Mouse (Mus musculus) spleen, postnatal 10 days (tissue): Measurements from ENCODE around the gene Syt5.

Source experiments
- DNase-seq, 2 experiments: peaks; one replicate each; pipeline ENCODE4 v3.0.0; 2021 to 2022; ENCODE audit warnings: low spot score in 2 of 2

The Syt5 gene

DNA sequence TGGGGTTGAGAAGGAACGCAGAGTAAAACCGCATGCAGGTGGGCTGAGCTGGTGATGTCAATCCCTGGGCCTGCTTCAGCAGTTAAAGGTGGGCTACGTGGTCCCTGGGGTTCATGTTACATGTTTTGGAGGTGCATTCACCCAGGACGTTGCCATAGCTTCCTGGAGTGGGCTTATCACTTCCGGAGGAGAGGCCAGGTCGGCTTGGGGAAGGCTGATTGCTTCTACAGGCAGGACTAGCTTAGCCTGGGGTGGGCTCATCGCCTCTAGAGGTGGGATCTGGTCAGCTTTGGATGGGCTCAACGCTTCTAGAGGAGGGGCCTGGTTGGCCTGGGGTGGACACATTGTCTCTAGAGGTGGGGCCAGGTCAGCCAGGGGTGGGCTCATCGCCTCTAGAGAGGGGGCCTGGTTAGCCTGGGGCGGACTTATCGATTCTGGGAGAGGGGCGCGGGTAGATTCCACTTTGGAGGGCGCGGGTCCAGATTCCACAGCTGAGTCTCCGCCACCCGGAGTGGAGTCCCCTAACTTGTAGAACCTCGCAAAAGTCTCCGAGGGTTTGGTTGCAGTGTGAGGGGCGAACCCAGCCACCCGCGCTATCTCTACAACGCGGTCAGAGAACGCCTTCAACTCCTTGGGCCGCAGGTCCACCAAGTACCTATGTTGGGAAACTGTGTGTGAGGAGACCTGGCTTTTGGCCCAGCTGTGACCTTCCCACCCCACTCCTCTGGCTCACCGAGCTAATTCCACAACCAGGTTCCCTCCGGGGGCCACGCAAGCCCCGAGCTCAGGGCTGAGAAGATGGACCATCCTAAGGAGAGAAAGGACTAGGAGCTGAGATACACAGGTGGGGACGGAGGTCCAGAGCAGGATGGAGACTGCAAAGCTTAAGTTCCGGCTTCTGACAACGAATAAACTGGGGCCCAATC is 23.9 kb downstream of the Syt5 start:
- no peak for DNase-seq

DNA sequence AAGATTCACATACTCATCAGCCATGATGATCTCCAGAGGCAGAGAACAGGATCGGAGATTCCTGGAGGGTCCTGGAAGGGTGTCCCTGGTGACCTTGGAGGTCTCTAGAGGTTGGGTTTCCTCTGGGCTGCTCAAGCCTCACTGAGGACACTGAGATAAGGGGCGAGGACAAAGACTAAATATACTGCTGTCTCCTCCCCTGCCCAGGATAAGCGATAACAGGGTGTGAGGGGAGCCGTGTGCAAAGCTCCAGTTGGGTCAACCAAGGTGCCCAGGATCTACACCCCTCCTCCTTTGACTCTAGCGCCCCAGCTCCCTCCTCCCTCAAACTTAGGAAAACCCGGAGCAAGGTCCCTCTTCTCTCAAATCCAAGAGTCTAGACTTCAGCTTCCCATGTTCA is 25.0 kb downstream of the Syt5 start:
- no peak for DNase-seq

DNA sequence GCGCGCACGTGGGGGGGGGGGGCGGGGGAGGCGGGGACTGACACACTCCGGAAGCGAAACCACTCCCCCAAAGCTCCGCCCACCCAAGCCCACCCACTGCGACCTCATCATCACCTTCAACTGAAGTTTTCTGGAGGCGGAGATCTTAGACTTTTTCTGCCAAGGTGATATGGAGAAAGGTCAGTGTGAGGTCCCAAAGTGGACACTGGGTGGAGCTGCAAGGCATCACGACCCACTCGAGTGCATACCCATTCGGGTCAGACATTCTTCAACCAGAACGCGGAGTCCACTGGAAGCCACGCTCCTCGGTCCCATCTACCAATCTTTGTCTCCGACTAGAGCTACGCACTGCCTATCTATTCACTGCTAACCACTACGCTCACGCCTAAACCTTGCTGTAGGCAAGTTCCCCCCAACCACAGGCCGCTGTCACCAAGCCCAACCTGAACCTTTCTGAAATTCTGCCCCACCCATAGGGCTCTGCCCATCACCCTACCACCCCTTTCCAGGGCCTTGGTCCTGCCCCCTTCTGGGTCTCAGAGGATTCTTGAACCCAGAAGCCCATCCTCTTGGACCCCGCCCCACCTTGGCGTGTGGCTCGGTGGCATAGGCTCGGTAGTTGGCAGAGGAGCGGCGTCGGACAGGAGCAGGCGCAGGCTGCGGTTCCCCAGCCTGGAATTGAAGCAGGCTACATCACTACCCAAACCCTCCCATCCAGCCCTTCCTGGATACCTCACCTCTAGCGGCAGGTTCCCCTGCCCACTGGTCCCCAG is 25.9 kb downstream of the Syt5 start:
- no peak for DNase-seq

DNA sequence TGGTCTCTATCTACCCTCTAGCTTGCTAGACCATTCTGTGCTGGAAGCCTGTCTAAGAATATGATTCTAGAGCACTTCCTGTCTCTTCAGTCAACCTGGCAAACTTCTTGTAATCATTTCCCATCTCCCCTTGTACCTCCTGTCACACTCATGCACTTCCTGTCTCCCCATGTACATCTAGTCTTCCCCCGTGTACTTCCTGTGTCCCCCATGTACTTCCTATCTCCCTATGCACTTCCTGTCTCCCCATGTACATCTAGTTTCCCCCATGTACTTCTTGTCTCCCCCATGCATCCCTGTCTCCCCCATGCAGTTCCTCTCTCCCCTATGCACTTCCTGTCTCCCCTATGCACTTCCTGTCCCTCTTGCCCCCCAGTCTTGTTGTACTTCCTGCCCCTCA is 28.9 kb downstream of the Syt5 start:
- DNase-seq: no peak

DNA sequence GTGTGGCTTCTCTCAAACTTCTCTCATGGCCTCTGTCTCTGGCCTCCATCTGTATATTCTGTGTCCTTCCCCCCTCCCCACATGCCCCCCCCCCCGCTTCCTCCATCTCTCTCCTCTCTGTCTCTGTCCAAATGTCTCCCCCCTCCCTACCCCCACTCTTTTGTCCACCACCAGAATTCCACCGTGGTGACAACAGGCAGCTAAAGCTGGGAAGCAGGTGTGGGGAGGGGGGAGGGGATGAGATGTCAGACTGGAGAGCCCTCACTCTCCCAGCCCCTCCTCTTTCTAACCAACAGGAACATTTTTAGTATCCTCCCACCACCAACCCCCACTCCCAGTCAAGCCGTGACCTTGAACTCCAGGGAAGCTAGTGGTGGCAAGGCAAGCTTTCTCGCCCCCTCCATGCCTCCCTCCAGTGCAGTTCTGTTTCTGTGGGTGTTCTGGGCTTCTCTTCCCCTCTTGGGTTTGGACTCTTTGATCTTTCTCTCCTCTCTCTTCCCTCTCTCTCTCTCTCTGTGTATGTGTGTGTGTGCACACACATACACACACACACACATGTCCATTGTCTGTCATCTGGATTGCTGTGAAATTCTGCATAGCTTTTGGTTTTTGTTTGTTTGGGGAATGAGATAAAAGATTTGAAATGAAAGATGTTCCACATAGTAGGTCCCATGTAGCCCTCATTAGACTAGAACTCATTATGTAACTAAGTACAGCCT is 30.9 kb downstream of the Syt5 start, which contains the start of gene Tnnt1:
Gene Tnnt1 (minus strand): TSS at position 51 of the 719 bp plus-strand sequence.
- no peak for DNase-seq

DNA sequence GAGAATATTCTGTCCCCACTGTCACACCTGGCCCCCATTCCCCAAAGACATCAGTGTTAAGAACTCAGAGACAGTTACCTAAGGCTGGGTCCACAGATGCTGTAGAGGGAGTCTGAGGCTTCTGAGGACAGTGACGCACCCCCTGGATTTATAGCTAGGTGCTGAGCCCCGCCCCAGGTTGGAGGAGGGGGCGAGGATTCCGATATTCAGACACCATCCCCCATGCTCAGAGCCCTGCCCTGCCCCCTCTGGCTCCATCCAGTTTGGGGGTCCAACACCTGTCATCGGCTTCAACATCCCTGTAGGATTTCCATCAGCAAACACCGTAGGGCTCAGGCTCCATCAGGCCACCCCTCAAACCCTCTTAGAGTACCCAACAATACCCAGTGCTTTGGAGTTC is 31.5 kb downstream of the Syt5 start:
- DNase-seq: no peak

DNA sequence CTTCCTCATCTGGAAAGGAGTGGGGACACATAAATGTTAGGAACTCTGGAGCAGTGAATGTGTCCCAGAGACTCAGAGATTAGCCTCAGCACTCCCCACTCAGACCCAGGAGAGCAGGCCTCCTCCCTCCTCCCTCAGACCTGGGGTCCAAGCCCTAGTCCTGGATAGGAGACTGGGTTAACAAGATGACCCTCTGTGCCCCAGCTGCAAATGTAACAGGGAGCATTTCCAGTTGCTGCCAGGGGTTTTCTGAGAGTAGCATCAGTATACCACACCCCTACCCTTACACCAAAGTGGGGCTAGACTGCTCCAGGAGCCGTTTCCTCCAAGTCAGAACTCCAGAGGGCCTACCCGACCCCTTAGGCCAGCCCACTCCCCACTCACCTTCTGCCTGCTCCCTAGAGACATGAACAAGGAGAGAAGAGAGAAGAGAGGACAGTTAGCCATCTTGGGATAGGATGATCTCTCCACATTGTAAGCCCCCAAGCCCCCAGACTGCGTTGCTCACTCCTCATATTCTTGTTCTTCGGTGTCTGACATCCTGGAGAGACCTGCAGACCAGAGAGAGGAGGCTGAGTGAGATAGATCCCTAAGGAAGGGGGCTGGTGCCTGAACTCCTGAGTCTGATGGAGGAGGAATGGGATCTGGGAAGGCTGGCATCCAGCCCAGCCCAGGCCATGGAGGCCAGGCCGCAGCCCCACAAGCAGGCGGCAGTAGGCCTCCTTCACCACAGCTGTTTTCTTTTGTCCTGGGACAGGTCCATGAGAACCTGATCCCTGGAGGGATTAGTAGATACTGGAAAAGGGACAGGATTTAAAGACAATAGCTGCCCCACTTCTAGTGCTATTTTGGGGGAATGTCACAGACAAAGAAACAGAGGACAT is 33.3 kb downstream of the Syt5 start:
- DNase-seq: no peak

DNA sequence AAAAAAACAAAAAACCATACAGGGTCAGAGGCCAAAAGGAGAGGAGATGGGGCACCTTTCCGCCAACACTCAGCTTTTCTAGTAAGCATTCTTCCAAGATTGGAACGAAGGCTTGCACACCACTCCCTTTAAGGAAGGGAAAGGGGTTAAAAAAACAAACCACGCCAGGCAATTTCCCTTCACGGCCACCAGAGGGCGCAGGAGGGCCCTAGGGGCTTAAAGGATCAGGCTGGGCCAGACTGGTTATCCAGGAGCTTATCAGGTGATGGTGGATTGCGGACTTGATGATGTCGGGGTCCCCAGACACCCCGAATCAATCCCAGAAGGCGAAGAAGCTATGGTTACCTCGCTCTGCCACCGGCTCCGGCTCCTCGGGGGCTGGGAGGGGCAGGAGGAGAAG is 34.1 kb downstream of the Syt5 start:
- DNase-seq: peak in 1 of 2 experiments; percentile 73

DNA sequence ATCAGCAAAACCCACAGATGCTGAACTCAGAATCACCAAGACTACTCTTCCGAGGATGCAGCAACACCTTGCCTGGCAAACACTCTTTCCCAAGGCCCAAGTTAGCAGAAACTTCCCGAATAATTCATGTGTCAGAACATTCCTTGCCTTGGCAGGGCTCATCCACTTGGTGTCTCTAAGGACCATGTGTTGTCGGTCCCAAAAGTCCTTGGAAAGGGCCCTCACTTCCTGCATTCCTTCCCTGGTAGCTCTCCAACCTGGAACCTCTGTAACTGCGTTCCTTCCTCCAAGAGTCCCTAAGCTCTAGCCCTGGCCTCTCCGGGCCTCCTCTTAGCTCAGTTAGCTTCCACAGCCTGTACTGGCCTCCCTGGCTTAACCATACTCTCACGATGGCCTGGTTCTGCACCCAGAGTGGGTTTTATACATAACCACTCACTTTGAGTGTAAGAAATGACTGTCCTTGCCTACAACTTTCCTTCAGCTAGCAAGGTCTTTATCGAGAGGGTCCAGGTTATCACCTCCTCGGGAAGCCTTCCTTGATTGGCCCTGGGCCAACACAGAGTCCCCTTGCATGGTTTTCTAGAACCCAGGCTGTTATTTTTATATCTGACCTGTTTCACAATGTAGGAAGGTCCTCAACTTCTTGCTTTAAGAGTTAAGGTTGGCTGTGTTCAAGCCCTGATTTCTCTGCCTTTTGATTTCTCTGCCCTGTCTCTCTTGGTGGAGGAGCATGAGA is 35.7 kb downstream of the Syt5 start:
- DNase-seq: no peak

DNA sequence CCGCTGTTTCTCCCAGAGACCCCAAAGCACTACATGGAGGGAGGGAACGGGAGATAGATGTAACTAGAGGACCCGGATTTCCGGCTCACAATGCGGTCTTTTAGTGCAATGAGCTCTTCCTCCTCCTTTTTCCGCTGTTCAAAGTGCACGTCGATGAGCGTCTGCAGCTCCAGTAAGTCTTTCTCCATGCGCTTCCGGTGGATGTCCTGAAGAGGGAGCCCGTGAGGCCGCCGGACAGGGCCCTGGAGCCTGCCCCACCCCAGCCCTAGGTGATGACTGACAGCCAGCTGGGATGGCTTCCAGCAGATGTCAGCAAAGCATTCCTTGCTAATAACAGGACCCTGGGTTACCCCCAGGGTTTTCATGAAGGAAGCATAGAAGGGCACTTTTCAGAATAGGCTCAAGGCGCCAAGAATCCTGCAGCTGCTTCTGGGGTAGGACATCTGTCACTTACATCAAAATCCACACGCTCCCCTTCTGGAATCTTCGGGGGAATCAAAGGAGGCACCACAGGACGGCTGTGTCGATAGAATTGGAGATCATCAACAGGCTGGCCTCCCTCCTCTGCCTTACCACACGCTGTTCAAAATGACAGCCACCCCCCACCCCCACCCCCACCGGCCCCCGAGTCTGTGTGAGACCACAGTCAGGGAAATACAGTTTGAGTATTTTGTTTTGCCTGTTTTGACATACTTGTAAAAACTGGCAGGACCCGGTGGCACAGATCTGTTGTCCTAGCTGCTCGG is 37.3 kb downstream of the Syt5 start:
- peak; percentile 66 to 81 for DNase-seq

DNA sequence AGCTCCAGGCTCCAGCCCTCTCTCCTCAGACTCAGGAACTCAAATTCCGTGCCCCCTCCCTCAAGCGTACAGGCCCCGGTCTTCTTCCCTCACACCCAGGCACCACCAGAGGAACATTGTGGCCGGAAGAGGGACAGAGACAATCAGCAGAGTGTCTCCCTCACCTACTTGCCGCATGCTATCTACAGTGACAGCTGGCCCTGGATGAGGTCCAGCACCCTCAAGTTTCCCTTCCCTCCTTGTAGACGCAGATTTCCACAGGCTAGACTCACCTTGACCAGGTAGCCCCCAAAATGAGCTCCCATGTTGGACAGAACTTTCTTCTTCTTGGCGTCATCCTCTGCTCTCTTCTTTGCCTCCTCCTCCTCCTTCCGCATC is 38.6 kb downstream of the Syt5 start:
- DNase-seq: no peak

DNA sequence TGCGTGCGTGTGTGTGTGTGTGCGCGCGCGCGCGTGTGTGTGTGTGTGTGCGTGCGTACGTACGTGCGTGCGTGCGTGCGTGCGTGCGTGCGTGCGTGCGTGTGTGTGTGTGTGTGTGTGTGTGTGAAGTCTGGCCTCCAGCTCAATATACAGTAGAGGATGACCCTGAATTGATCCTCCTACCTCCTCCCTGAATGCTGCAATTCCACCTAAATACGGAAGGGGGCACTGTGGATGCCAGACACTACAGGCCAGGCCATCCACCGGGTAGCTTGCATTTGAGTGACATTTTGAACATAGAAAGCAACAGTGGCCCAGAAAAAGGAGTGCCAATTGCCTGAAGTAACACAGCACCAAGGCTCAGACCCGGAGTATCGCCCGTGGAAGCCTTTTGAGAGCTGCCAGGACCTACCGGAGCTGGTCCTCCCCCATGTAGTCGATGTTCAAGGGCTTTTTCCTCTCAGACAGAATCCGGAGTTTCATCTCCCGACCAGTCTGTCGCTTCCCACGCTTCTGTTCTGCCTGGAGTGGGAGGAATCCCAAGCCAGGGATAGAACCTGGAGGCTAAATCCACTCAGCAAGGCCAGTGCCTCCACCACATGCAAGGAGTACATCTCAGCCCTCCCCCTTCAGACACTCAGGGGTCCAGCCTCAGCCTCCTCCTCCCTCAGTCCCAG is 39.1 kb downstream of the Syt5 start:
- DNase-seq: no peak

DNA sequence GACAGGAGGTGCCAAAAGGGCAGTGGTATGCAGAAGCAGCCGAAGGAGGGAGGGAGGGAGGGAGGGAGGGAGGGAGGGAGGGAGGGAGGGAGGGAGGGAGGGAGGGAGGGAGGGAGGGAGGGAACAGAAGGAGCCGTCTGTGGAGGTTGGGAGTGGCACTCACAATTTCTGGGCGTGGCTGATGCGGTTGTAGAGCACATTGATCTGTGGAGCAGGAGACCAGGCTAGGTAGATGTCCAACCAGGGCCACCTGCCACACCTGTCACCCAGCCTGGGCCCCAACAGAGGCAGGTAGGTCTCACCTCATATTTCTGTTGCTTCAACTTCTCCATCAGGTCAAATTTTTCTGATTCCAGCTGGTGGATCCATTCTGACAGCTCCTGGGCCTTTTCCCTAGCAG is 40.1 kb downstream of the Syt5 start:
- no peak for DNase-seq

DNA sequence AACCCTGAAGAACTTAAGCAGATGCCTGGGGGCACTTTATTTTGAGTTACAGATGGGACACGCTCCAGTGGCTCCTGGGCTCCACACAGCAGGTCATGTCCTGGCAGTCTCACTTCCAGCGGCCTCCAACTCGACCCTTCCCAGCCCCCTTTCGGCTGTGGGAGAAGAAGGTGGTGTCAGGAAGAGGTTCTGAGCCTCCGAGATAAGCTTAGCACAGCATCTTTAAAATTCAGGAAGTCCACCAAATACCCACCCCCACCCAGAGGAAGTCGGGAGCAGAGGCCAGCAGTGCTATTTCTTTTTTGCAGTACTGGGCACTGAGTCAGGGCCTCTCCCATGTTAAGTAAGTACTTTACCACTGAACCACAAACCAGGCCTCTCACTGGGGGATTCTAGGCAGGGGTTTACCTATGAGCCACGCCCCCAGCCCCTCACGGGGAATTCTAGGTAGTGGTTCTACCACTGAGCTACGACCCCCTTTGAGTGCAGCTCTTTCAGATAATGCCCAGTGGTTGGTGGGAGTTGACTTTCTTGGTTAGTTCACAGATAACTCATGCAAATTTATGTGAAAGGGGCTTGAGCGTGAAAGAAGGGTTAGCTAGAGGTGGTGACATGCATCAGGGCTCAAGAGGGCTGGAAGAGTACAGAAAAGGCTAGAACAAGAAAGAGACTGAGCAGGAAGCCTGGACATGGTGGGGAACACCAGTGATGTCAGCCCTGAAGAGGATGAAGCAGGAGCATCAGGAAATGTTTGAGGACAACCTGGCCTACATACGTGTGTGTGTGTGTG is 42.5 kb downstream of the Syt5 start:
- DNase-seq: no peak

DNA sequence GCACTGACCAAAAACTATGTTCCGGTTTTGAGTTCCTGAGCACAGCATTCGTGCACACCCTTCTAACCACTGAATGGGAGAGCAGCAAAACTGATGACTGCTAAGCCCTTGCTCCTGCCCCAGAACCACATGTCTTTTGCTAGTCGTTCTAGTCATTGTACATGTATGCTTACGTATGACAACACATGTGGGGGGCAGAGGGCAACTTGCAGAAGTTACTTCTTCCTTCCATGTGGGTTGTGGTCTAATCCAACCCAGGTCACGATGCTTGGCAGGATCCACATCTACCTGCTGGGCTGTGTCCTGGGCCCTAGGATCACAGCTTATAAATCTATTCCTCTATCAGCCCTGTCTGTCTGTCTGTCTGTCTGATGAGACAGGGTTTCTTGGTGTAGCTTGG is 43.5 kb downstream of the Syt5 start:
- DNase-seq: no peak

DNA sequence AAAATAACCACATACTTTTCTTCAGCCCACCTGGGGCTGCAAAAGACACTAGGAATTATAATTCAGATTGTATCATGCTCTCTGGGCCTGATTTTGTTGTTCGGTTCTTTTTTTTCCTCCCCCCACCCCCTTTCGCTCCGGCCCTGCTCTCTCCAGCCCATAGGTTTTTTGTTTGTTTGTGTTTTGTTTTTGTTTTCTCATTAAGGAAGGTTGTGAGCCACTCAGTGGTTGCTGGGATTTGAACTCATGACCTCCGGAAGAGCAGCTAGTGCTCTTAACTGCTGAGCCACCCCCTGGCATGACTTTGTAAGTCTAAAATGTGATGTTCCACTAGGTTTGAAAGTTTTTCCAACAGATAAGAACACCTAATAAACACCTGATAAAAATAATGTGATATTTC is 44.2 kb downstream of the Syt5 start:
- no peak for DNase-seq

DNA sequence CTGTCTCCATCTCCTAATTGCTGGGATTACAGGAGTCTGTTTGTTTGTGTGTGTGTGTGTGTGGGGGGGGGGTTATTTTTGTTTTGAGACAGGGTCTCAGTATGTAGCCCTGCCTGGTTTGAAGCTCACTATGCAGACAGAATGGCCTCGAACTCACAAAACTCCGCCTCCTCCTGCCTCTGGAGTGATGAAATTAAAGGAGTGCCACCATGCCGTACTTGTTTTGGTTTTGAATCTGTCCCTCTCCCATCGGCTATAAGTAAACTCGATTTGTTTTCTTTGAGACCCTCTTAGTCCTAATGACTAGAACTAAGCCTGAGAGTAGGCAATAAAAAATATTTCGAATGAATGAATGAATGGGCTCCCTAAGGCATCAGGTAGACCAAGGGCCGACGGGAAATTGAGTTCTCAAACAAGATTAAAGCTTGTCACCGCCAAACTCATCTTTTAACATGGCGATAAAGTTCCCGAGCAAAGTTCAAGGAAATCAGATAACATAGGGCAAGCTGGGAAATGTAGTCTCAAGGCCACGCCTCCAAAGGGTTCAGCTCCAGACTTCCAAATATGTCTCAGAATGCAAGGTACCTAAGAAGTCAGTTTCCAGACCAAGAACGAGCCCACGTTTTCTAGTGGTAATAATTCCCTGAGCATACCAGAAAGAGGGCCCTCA is 44.8 kb downstream of the Syt5 start:
- no peak for DNase-seq
